Mouse (Mus musculus): ENCODE measurements at regions not wholly inside any gene's neighbourhood (a gene's known extent, or its start where the extent isn't known, plus 50 kb on each side); places are given as distances from the start of the nearest gene placed in this dataset.
"Not testable (repeated sequence)": the region's sequence is repeated elsewhere in the genome, so short reads cannot be mapped to it uniquely, and the experiment has no call there.

DNA sequence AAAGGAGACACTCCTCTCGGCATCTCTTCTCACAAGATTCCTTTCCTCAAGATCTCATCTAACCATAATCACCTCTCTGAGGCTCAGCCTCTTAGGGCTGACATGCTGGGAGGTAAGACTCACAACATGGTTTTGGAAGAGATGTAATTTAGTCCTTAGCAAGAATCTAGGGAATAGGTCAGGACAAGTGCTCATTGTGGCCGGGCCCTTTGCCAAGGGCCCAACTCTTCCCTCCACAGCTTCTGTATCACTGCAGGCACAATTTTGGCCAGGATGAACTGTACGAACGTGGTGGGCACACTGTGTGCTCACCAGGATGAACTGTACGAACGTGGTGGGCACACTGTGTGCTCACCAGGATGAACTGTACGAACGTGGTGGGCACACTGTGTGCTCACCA, 154.0 kb upstream of the Hs6st1 start:
- not testable (repeated sequence) for TF ChIP-seq CTCF (IDR thresholded peaks at IDR 0.05; ENCODE audit: low read depth, low read length); POLR2A (IDR thresholded peaks at IDR 0.05; ENCODE audit: insufficient read depth, low read length); EP300 (IDR thresholded peaks at IDR 0.05; ENCODE audit: insufficient read depth, low read depth, low read length)

Measured in ES-Bruce4 (cell line).